Mouse (Mus musculus): ENCODE measurements around the gene Stra6l. TPM values are rescaled to one million over a fixed set of nuclear protein-coding genes. Genes with fewer than 3 reads are reported as not detected.

Stra6l gene
- polyA plus RNA-seq (2012; rRNA removed; ENCODE audit: low replicate concordance): 0.33 and 7.0 TPM in 2 replicates

DNA sequence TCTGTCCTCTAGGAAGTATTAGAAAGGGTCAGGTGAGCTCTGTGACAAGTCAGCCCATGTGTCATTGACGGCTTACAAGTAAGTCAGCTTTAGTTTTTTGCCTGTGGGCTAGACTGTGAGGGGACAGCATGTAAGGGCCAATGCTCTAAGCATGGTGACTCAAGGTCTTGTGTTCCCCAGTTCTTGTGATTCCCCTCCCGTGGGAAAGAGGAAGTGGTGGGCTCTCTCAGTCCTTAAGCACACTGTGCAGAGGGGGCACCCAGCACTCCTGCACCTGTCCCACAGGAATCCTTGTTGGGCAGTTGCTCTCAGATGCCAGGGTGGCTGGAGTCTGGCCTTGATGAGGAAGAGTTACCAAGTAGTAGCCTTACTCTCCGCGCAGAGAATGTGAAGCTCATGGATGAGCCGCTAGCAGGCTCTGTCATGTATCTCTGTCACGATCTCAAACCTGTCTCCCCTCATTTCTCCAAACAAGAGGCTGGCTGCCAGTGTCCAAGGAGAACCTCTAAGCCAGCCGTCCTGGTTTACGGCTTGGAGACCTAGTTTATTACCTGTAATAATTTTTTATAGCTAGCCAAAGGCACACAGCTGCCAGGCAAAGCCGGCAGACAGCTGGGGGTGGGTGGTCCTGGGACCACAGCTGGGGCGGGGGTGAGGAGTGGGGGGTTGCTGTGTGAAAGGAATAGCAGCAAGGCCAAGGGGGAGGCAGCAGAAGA is at the start of gene Stra6l:
Stra6l (plus strand) TSS at position 556 of the 716 bp plus-strand sequence.

DNA sequence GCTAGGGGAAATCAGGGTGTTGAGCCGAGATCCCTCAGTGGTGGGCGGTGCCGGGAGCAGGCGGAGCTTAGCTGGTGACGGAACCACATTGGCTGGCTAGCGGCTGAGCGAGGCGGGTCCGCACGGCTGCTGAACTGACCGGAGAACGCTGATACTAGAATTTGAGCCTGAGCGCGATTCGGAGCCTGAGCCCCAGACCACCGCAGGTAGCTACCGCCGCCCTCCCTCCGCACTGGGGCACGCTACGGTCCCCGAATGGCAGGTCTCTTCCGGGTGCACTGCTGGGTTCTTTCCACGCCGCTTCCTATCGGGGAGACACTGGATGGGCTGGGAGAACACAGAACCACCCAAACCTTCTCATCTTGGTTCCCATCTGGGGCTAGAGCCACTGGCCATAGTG is 49.5 kb upstream of the Stra6l start, which contains the start of gene Aldh1b1:
Aldh1b1 (plus strand) TSS at position 59 of the 400 bp plus-strand sequence.

DNA sequence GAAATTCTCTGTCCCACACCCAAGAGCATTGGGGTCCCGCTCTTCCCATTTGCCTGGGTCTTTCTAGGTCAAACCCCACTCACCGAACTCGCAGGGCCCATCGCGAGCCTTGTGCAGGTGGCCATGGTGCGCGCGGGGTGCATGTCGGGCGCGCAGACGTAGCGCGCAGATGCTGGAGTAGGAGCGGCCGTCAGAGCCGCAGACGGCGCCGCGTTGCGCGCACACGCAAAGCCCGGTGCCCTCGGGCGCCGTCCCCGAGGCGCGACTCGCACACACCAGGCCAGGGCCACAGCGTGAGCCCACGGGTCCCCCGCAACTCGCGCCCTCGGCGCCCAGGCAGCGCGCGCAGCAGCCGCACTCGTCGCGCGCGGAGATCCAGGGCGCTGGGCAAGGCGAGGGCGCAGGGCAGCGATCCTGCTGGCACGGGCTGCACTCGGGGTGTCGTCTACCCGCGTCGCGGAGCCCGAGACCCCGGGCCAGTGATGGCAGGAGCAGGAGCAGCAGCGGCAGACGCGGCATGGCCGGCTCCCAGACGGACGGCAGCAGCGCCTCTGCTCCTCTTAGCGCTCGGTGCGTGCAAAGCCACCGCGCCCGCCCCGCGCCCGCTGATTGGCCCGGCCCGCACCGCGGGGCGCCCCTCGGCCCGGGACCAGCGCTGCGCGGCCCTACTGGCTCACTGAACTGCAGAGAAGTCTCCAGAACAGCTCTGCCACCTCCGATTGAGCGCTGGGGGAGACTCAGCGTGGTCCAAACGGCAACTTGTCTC is 22.0 kb upstream of the Stra6l start, which contains the start of gene Igfbpl1:
Igfbpl1 (minus strand) TSS at position 649 of the 766 bp plus-strand sequence.

DNA sequence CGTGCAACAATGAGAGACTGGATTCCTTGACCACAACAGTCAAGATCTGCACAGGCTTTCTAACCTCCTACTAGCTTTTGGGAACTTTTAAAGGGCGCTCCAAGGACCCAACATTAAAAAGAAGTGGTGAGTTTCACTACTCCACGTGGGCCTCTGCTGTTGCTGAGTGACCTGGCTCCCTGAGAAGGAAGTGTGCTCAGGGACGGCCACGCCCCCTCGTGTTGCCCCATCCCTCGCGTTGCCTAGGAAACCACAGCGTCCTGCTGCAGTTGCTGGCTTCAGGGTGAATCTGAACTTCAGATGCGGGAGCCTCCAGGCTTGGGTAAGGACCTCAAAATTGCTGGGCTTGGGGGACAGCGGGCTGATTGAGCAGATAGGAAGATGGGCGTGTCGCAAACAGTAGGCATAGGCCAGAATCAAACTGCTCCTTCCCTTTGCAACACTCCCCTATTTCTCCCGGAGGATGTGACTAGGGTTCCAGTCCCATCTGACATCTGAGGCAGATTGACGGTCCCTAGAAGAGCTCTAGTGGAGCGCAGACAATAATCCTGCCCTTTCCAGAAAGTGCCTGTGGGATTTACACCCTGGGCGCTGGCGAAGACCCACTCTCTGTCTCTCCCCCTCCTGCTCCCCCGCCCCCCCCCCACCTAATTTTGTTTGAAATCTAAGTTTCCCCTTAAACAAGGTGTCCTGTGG is 41.8 kb downstream of the Stra6l start, which contains the start of gene Ccdc180:
Ccdc180 (plus strand) TSS at position 238 of the 696 bp plus-strand sequence.

Other genes starting within 250 kb of the Stra6l start
- gene Aldh1b1, start 49.6 kb upstream of the Stra6l start, polyA plus RNA-seq (2012; rRNA removed; ENCODE audit: low replicate concordance): 0.80 and 21.5 TPM in 2 replicates
- 0.14 TPM in 1 of 2 replicates, not detected in the other for gene Igfbpl1, start 21.7 kb upstream of the Stra6l start, polyA plus RNA-seq (2012; rRNA removed; ENCODE audit: low replicate concordance)
- not detected in 2 replicates for gene Ccdc180, start 41.6 kb downstream of the Stra6l start, polyA plus RNA-seq (2012; rRNA removed; ENCODE audit: low replicate concordance)
- gene Tdrd7, start 116.7 kb downstream of the Stra6l start, polyA plus RNA-seq (2012; rRNA removed; ENCODE audit: low replicate concordance): 19.0 and 30.4 TPM in 2 replicates
- 2.5 and 3.5 TPM in 2 replicates for gene Tmod1, start 190.3 kb downstream of the Stra6l start, polyA plus RNA-seq (2012; rRNA removed; ENCODE audit: low replicate concordance)